Mouse (Mus musculus) heart, embryonic 11.5 days (tissue): ENCODE data around the gene H2-Eb2. TPM values are rescaled to one million over a fixed set of nuclear protein-coding genes. Genes with fewer than 3 reads are reported as not detected.

ENCODE experiments used
- ATAC-seq: fragments of 200-750 bp; cut with Nextera tagmentation; replicated peaks from 2 replicates; pipeline ENCODE4 v1.8.0; 2017; ENCODE audit warnings: moderate library complexity; ENCODE audit not compliant: insufficient number of reproducible peaks, low FRiP score, low TSS enrichment
- H3K27ac ChIP-seq: fragments of 300-500 bp; sonication (generic); 2 replicates; pipeline ENCODE4 v1.5.1; 2014; ENCODE audit warnings: mild to moderate bottlenecking, low read depth, low read length
- H3K27me3 ChIP-seq: fragments of 300-500 bp; sonication (generic); 2 replicates; pipeline ENCODE4 v1.6.1; 2014; ENCODE audit warnings: mild to moderate bottlenecking, low read length, mixed read lengths; ENCODE audit not compliant: control insufficient read depth, insufficient read depth
- H3K36me3 ChIP-seq: fragments of 300-500 bp; sonication (generic); 2 replicates; pipeline ENCODE4 v1.6.1; 2014; ENCODE audit warnings: mild to moderate bottlenecking, low read length, moderate library complexity, mixed read lengths; ENCODE audit not compliant: control insufficient read depth, insufficient read depth
- H3K4me1 ChIP-seq: fragments of 300-500 bp; sonication (generic); 2 replicates; pipeline ENCODE4 v1.6.1; 2014; ENCODE audit warnings: low read length; ENCODE audit not compliant: control insufficient read depth, insufficient read depth
- H3K4me2 ChIP-seq: fragments of 300-500 bp; sonication (generic); 2 replicates; pipeline ENCODE4 v1.6.1; 2014; ENCODE audit warnings: mild to moderate bottlenecking, moderate library complexity
- H3K4me3 ChIP-seq: fragments of 300-500 bp; sonication (generic); 2 replicates; pipeline ENCODE4 v1.5.1; 2014; ENCODE audit warnings: low read depth, low read length
- H3K9ac ChIP-seq: fragments of 300-500 bp; sonication (generic); 2 replicates; pipeline ENCODE4 v1.6.1; 2014; ENCODE audit warnings: mild to moderate bottlenecking, low read depth, low read length, moderate library complexity
- H3K9me3 ChIP-seq: fragments of 300-500 bp; sonication (generic); replicated peaks from 2 replicates; pipeline ENCODE4 v1.6.1; 2016; ENCODE audit warnings: low read length; ENCODE audit not compliant: control insufficient read depth
- WGBS: fragments of 180-500 bp; shearing (Covaris S2); extraction: QIAGEN DNeasy Blood & Tissue Kit; methylation state at CpG from one replicate; pipeline ENCODE4 v1.1.7; 2014; ENCODE audit not compliant: insufficient replicate concordance; 5-methylcytosine and 5-hydroxymethylcytosine counted together
- polyA plus RNA-seq: library from polyadenylated mRNA; unstranded; fragments of >200 nt; fragmentation: Nextera tagmentation; extraction: Ambion mirVana; gene quantifications from 2 replicates; pipeline ENCODE4 v1.2.1, GENCODE M21; 2014

H2-Eb2 gene
- polyA plus RNA-seq, 1 experiment from 2014 or later = not detected

DNA sequence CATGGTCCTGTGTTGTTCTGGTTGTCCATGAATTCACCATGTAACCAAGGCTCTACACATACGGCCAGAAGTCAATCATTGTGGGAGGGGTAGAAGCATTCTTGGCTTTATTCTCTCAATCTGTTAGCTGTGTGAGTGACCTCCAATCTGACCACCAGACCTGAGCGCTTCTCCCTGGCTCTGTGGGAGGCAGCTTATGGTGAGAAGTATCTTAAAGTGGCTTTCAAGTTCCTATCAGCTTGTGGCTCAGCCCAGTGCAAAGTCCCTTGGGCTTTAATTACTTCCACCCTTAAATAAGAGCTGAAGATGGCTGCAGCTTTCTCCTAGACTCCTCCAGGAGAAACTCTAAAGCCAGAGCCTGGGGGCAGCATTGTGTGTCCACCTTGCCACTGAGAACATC lies 51.4 kb downstream of the H2-Eb2 start, which contains the start of gene Btnl1:
Gene Btnl1 (plus strand): TSS at position 286 of the 400 bp plus-strand sequence.
- Histone ChIP-seq H3K9me3 (no peaks in the 10 kb centered on the region), H3K27ac (no peak within 1 kb of the TSS), H3K36me3 (no peaks in the 10 kb centered on the region), H3K9ac (no peak within 1 kb of the TSS), H3K4me1 (no peaks in the 10 kb centered on the region), H3K4me2 (no peak within 1 kb of the TSS), H3K27me3 (0 out of 2 replicates have a peak, but pooled peaks cover 2% of the 10 kb centered on the region), H3K4me3 (no peak within 1 kb of the TSS)
- ATAC-seq = no peak
- WGBS = 59% methylated on average over 2 of the region's 2 CpGs

DNA sequence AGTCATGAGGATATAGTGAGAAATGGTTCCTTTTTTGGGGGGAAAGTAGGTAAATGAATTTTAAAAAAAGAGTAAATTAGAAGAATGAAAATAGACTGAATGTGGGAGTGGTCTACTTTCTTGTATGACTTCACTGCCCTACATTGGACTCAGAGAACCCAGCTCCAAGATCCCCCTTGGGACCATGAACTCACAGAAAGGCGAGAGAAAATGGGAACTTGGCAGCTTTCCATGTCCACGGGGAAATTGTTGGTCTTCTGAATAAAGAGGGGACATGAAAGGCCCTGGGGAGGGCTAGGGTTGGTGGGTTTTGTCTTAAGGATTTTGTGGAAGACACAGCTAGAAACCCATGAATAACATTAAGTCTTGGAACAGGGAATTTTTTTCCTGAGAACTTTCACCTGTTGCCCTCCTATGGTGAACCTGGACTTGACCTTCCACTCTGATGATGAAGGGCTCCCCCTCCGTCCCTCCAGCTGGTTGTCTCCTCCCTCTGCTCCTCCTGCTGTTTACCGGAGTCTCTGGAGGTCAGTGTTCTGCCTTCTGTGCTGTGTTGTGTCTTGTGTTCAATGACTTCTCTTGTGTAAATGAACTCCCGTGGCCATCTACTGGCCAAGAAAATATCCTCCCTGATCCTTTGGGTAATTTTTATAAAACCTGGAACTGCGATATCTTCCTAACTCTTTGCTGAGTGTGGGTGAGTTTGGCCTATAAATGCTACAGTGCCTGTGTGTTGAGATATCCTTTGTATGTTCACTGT lies 52.2 kb downstream of the H2-Eb2 start:
- Histone ChIP-seq H3K36me3 (no peaks in the 10 kb centered on the region), H3K4me3 (no peak overlapping the region), H3K27me3 (0 out of 2 replicates have a peak, but pooled peaks cover 2% of the 10 kb centered on the region), H3K9ac (no peak overlapping the region), H3K27ac (no peak overlapping the region), H3K4me2 (no peak overlapping the region), H3K4me1 (no peaks in the 10 kb centered on the region), H3K9me3 (no peaks in the 10 kb centered on the region)
- no peak for ATAC-seq
- 62% methylated on average over 6 of the region's 6 CpGs for WGBS

DNA sequence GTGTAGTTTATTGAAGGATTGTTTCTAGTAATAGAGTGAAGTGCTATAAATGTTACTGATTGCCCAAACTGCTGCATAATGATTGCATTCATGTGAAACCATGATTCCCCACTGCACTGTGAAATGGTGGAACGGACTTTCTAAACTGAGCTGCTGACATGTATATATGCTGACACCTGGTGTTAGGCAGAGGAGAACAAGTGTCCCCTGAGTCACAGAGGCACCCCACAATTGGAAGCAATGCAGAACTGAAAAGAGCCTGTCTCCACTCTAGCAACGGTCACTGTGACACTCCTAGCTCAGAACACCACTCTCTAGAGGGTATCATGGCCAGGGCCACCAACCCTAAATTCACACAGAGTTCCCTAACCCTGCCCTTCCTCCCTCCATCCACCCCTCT lies 53.3 kb downstream of the H2-Eb2 start:
- WGBS = 64% methylated on average over 2 of the region's 2 CpGs
- Histone ChIP-seq H3K27me3 (0 out of 2 replicates have a peak, but pooled peaks cover 2% of the 10 kb centered on the region), H3K27ac (no peak overlapping the region), H3K4me3 (no peak overlapping the region), H3K9ac (no peak overlapping the region), H3K9me3 (no peaks in the 10 kb centered on the region), H3K36me3 (no peaks in the 10 kb centered on the region), H3K4me1 (no peaks in the 10 kb centered on the region), H3K4me2 (no peak overlapping the region)
- ATAC-seq = no peak

DNA sequence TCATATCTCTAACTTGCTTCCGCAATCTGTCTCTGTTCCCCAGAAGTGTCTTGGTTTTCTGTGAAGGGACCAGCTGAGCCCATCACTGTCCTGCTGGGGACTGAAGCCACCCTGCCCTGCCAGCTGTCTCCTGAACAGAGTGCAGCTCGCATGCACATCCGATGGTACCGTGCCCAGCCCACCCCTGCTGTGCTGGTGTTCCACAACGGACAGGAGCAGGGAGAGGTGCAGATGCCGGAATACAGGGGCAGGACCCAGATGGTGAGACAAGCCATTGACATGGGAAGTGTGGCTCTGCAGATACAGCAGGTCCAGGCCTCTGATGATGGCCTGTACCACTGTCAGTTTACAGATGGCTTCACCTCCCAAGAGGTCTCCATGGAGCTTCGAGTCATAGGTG lies 54.0 kb downstream of the H2-Eb2 start:
- ATAC-seq = no peak
- H3K27ac ChIP-seq = no peak overlapping the region
- no peak overlapping the region for H3K4me2 ChIP-seq
- 0 out of 2 replicates have a peak, but pooled peaks cover 2% of the 10 kb centered on the region for H3K27me3 ChIP-seq
- no peaks in the 10 kb centered on the region for H3K4me1 ChIP-seq
- WGBS = 78% methylated on average over 7 of the region's 7 CpGs
- no peak overlapping the region for H3K4me3 ChIP-seq
- H3K9me3 ChIP-seq = no peaks in the 10 kb centered on the region
- no peak overlapping the region for H3K9ac ChIP-seq
- H3K36me3 ChIP-seq = no peaks in the 10 kb centered on the region

GRCm38 (mm10) chr17:34381876-34382275 lies 56.4 kb downstream of the H2-Eb2 start:
- H3K4me2 ChIP-seq = no peak overlapping the region
- no peaks in the 10 kb centered on the region for H3K4me1 ChIP-seq
- H3K27ac ChIP-seq = no peak overlapping the region
- 0 out of 2 replicates have a peak, but pooled peaks cover 2% of the 10 kb centered on the region for H3K27me3 ChIP-seq
- peaks cover 3% of the 10 kb centered on the region; the same call in 1 of the 2 replicates for H3K9me3 ChIP-seq
- no peak overlapping the region for H3K4me3 ChIP-seq
- 69% methylated on average over 11 of the region's 11 CpGs for WGBS
- H3K36me3 ChIP-seq = no peaks in the 10 kb centered on the region
- H3K9ac ChIP-seq = no peak overlapping the region
- no peak for ATAC-seq

DNA sequence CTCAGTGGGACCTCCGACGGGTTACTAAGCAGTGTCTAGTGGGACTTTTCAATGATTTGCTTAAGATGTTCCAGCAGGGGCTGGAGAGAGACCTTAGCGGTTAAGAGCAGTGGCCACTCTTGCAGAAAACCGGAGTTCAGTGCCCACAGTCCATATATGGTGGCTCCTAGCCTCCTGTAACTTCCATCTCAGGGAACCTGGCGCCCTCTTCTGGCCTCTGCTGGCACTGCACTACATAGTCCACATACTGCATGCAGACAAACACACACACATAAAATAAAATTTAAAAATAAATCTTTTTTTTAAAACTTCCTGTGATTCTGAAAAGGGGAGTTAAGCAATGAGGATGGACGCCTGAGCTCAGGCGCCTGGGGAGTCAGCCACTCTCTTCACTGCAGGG lies 57.7 kb downstream of the H2-Eb2 start:
- H3K4me3 ChIP-seq = no peak overlapping the region
- H3K4me2 ChIP-seq = no peak overlapping the region
- H3K9me3 ChIP-seq = peaks cover 3% of the 10 kb centered on the region; the same call in 1 of the 2 replicates
- no peak overlapping the region for H3K27ac ChIP-seq
- H3K36me3 ChIP-seq = no peaks in the 10 kb centered on the region
- 0 out of 2 replicates have a peak, but pooled peaks cover 2% of the 10 kb centered on the region for H3K27me3 ChIP-seq
- WGBS = 69% methylated on average over 7 of the region's 7 CpGs
- H3K9ac ChIP-seq = no peak overlapping the region
- H3K4me1 ChIP-seq = no peaks in the 10 kb centered on the region
- ATAC-seq = no peak

DNA sequence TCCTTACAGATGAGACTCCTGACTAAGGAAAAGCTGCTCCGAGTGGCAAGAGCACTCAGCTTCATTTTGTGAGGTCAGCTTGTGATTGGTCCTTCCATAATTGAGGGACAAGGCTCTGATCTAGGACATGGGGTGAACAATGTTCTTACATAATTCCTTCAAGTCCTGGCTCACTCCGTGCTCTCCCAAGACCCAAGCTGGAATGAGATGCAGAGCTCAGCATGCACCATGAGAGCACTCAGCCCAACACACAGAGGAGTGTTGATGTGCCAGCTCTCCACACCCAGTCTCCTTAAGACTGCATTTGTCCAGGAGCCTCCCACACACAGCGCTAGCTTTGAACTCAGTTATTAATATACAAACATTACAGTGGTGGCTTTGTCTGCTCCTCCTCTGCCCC lies 59.2 kb downstream of the H2-Eb2 start:
- 65% methylated on average over 3 of the region's 3 CpGs for WGBS
- Histone ChIP-seq H3K4me2 (no peak overlapping the region), H3K27me3 (0 out of 2 replicates have a peak, but pooled peaks cover 2% of the 10 kb centered on the region), H3K36me3 (no peaks in the 10 kb centered on the region), H3K4me1 (no peaks in the 10 kb centered on the region), H3K9ac (no peak overlapping the region), H3K4me3 (no peak overlapping the region), H3K9me3 (peaks cover 3% of the 10 kb centered on the region; the same call in 1 of the 2 replicates), H3K27ac (no peak overlapping the region)
- ATAC-seq = no peak

DNA sequence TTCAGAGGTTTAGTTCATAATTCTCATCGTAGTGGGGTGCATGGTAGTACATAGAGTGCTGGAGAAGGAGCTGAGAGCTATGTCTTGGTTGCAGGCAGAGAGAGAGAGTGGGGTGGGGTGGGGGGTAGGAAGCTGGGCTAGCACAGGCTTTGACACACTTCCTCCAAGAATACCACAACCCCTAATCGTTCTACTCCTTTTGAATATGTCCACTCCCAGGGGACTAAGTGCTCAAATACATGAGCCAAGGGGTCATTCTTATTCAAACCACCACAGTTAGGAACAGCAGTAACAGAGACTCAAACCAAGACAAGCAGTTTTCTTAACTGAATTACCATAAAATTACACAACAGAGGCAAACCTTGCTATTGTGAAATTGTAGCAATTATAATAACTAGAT lies 61.2 kb downstream of the H2-Eb2 start:
- no peak overlapping the region for H3K27ac ChIP-seq
- H3K4me2 ChIP-seq = no peak overlapping the region
- WGBS = 63% methylated on average over 2 of the region's 2 CpGs
- no peak for ATAC-seq
- 0 out of 2 replicates have a peak, but pooled peaks cover 4% of the 10 kb centered on the region for H3K27me3 ChIP-seq
- no peaks in the 10 kb centered on the region for H3K36me3 ChIP-seq
- no peak overlapping the region for H3K4me3 ChIP-seq
- no peak overlapping the region for H3K9ac ChIP-seq
- no peaks in the 10 kb centered on the region for H3K4me1 ChIP-seq
- H3K9me3 ChIP-seq = peaks cover 3% of the 10 kb centered on the region; the same call in 1 of the 2 replicates
